Mouse (Mus musculus) kidney, adult 9 months (tissue): ENCODE data around the gene Rxfp3.
"Not testable (repeated sequence)": the region's sequence is repeated elsewhere in the genome, so short reads cannot be mapped to it uniquely, and the experiment has no call there.

ENCODE experiments used
- DNase-seq: peaks from one replicate; pipeline ENCODE4 v3.0.0; 2022

Gene Rxfp3

DNA sequence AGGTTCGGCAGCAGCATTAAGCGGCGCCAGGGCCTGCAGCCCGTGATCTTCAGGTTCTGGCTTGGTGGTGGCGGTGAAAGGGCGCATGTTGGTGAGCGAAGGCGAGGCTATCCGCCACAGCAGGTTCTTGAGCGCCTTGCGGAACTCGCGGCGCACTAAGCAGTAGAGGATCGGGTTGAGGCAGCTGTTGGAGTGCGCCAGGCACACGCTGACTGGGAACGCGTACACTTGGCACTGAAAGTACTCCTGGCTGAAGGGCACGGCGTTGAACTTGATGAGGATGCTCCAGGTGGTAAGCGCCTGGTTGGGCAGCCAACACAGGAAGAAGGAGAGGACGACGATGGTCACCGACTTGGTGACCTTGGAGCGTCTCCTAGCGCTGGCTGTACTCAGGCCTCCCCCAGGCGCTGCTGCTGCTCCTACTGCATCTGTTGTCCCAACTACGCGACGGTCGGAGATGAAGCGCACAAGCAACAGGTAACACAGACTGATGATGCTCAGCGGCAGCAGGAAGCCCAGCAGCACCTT is 1.8 kb downstream of the Rxfp3 start:
- no peak for DNase-seq

DNA sequence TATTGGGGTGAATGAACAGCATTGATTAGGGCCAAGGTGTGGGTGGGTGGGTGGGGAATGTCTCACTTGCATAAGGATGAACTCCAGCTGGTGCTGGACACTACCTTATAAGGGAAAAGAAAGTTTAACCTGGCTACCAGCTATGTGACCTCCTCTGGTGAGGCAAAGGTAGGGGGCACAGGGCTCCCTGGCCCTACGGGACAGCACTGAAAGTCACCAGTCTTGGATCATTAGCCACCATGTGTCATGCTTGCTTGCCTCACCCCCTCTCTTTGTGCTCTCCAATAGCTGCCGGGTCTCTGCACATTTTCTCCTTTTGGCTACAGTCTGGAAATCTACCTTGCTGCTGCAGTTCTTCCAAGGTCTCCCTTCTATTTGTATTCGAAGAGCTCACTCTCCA is 7.6 kb downstream of the Rxfp3 start:
- no peak for DNase-seq

- peak; percentile 81 for DNase-seq
Observed at GRCm38 (mm10) chr15:11026801-11027561, 10.8 kb downstream of the Rxfp3 start.

DNA sequence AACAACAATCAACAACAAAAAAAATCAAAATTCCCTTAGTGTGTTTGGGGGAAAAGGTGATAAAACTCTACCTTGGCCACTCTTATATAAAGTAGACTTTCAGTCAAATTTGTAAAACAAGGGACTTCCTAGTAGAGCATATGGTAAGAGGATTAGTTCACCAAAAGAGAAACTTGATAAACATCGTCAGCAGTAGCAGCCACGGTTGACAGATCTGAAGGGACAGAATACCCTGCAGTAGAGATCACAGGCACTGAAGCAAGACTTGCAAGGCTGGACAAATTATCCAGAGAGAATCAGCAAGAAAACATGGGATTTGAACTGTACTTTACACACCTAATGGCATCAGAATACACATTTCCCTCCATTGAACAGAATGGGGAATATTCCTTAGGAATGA is 22.9 kb downstream of the Rxfp3 start:
- no peak for DNase-seq

DNA sequence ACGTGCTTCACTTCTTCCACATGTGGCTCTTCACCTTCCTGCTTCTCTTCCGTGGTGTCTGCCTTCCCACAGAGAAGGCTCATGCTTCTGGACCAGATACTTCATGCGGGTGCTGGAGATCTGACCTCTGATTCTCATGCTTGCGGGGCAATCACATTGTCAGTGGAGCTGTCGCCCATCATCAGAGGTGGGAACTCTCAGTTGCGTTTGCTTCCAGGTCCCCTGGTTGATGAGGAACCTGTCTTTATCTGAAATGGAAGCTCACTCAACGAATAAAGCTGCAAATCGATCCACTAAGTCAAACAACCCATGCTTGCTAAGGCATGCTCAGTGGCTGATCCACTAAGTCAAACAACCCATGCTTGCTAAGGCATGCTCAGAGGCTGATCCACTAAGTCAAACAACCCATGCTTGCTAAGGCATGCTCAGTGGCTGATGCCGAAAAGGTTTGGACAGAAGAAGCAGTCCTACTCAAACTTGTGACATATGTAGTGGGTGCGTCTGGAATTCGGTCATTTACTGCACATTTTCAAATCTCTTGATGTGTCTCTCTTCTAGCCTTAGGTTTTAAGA is 26.7 kb downstream of the Rxfp3 start:
- no peak for DNase-seq

DNA sequence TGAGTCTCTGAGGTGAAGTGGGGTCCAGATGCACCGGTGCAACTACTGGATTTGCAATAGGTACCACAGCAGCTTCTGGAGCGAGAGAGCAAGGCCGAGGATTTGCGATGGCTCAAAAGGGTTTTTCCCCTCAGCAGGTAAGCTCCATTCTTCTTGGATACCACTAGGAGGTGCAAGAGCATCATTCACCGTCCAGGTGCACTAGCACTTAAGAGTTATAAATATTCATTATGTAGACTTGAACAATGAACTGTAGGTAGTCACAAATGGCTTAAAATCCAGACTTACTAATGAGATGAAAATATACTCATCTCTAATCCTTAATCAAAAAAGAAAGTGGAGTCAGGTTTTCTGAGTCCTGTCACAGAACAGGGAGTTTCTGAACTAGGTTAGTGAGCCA is 29.0 kb downstream of the Rxfp3 start:
- peak; percentile 50 for DNase-seq

- DNase-seq = no peak
Observed at GRCm38 (mm10) chr15:11004646-11005045, 33.1 kb downstream of the Rxfp3 start.

- DNase-seq = no peak
Observed at GRCm38 (mm10) chr15:11003791-11004190, 34.0 kb downstream of the Rxfp3 start.

GRCm38 (mm10) chr15:11000421-11000820 is 37.4 kb downstream of the Rxfp3 start, which contains the start of gene Slc45a2:
Slc45a2 (plus strand) TSS chr15:11000721.
- DNase-seq = no peak

GRCm38 (mm10) chr15:10999832-11000231 is 38.0 kb downstream of the Rxfp3 start:
- DNase-seq = no peak

DNA sequence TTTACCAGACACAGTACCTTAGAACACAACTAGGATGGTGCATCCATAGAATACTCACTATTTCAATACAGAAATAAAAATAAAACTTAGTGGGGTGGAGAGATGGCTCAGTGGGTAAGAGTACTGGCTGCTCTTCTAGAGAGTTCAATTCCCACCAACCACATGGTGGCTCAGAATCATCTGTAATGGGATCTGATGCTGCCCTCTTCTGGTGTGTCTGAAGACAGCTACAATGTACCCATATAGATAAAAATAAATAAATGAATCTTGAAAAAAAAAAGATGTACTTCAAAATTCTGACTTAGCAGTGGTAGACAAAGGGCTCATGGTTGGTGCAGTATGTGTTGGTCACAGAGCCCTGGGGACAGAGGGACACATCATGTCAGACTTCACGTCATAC is 46.2 kb downstream of the Rxfp3 start:
- no peak for DNase-seq

- no peak for DNase-seq
Observed at GRCm38 (mm10) chr15:10990411-10990810, 47.4 kb downstream of the Rxfp3 start.

DNA sequence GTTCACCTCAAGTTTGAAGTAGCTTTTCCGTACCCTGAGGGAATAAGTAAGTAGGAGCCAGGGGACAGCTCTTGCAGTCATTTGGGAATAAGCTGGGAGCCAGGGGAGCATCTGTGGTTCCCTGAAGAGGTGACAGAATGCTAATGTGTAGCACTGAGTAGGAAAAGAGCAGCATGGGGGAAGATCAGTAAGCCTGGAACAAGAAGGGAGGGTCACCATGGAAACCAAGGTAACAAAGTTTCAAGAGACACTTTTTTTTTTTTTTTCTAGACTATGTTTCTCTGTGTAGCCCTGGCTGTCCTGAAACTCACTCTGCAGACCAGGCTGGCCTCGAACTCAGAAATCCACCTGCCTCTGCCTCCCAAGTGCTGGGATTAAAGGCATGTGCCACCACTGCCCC is 51.3 kb downstream of the Rxfp3 start:
- not testable (repeated sequence) for DNase-seq

DNA sequence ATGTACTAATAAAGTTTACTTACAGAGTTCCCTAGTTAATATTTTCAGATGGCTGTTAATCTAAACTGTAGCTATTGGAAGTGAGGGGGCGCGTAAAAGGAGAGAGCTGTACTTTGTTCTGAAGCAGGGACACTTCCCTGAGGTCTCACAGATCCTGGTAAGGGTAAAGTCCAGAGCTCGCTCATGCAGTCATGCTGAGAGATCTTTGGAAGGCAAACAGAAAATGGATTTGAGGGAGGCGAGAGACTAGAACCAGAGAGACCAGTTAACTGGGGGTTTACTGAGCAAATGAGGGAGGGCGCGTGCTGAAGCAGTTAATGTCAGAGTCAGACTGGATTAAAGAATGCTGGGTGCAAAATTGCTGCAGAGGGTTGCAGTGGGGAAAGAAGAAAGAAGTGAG is 52.0 kb downstream of the Rxfp3 start:
- peak; percentile 87 for DNase-seq
